9 mouse cellular contexts compared by ENCODE assay signal in genomic region chr10:77607441-77607840, GRCm38 (mm10). TPM values are rescaled to one million over a fixed set of nuclear protein-coding genes. Genes with fewer than 3 reads are reported as not detected.
DNase-seq lines count a peak whose midpoint lies in the region; ATAC-seq and TF ChIP-seq lines count a peak whose summit lies in the region.
"Had no signal": no experiment of that assay in that cellular context is flagged by ENCODE, and none has a peak within 500 bp of the region (broad histone marks: within the 10 kb centered on the region; RNA-seq: fewer than 3 reads in every experiment).

No protein-coding gene starts in this region.

- peak overlapping the region; percentile 98; the same call in 1 of the 2 replicates for H3K27ac ChIP-seq in heart, embryonic 15.5 days
- 0 out of 2 replicates have a peak overlapping the region, but pooled peaks have one; percentile 94 for H3K27ac ChIP-seq in cortical plate, adult 2 months (ENCODE audit: insufficient read depth, low read length)
- H3K27ac ChIP-seq in kidney, embryonic 14.5 days (ENCODE audit: low read depth, low read length), result 0 out of 2 replicates have a peak overlapping the region, but pooled peaks have one; percentile 17
- H3K27ac ChIP-seq in midbrain, embryonic 15.5 days, result no peak overlapping the region

- H3K27me3 ChIP-seq in heart, embryonic 15.5 days, result no peaks in the 10 kb centered on the region
- H3K27me3 ChIP-seq in kidney, embryonic 14.5 days (ENCODE audit: control insufficient read depth, insufficient read depth, low read length), result no peaks in the 10 kb centered on the region
- H3K27me3 ChIP-seq in midbrain, embryonic 15.5 days (replicated peaks), result no peaks in the 10 kb centered on the region
- H3K27me3 ChIP-seq: Patski had no signal

- H3K36me3 ChIP-seq in heart, embryonic 15.5 days, result peaks cover 27% of the 10 kb centered on the region
- peaks cover 30% of the 10 kb centered on the region for H3K36me3 ChIP-seq in kidney, embryonic 14.5 days (ENCODE audit: control insufficient read depth, insufficient read depth, low read length)
- H3K36me3 ChIP-seq in midbrain, embryonic 15.5 days (replicated peaks), result peaks cover 5% of the 10 kb centered on the region; the same call in 1 of the 2 replicates

- H3K9me3 ChIP-seq in heart, embryonic 15.5 days (replicated peaks), result no peaks in the 10 kb centered on the region
- no peaks in the 10 kb centered on the region for H3K9me3 ChIP-seq in kidney, embryonic 14.5 days (ENCODE audit: control insufficient read depth, low read length)
- H3K9me3 ChIP-seq in midbrain, embryonic 15.5 days, result no peaks in the 10 kb centered on the region

- peak overlapping the region; percentile 83 for H3K4me2 ChIP-seq in heart, embryonic 15.5 days
- peak overlapping the region; percentile 93 for H3K4me2 ChIP-seq in kidney, embryonic 14.5 days (replicated peaks; ENCODE audit: low read depth, low read length)
- H3K4me2 ChIP-seq in midbrain, embryonic 15.5 days, result peak overlapping the region; percentile 76

- no peak for TF ChIP-seq POLR2A in cortical plate, adult 2 months (IDR thresholded peaks at IDR 0.05; ENCODE audit: extremely low read depth, insufficient read depth, low read length)

- peaks cover 30% of the 10 kb centered on the region for H3K4me1 ChIP-seq in heart, embryonic 15.5 days (replicated peaks)
- H3K4me1 ChIP-seq in cortical plate, adult 2 months (ENCODE audit: control insufficient read depth, insufficient read depth, low read length), result peaks cover 11% of the 10 kb centered on the region
- H3K4me1 ChIP-seq in kidney, embryonic 14.5 days (ENCODE audit: control insufficient read depth, insufficient read depth, low read length), result peaks cover 8% of the 10 kb centered on the region; the same call in 1 of the 2 replicates
- peaks cover 24% of the 10 kb centered on the region for H3K4me1 ChIP-seq in midbrain, embryonic 15.5 days

- H3K9ac ChIP-seq in heart, embryonic 15.5 days, result no peak overlapping the region
- H3K9ac ChIP-seq in kidney, embryonic 14.5 days (ENCODE audit: low read depth, low read length), result peak overlapping the region; percentile 84; the same call in 1 of the 2 replicates
- peak overlapping the region; percentile 62; the same call in 1 of the 2 replicates for H3K9ac ChIP-seq in midbrain, embryonic 15.5 days

- 63% methylated on average over 5 of the region's 5 CpGs for WGBS in heart, embryonic 15.5 days
- WGBS in kidney, embryonic 14.5 days, result 61% methylated on average over 5 of the region's 5 CpGs
- 70% methylated on average over 5 of the region's 5 CpGs for WGBS in midbrain, embryonic 15.5 days

- H3K4me3 ChIP-seq in heart, embryonic 15.5 days, result peak overlapping the region; percentile 72
- peak overlapping the region; percentile 93; the same call in 1 of the 2 replicates for H3K4me3 ChIP-seq in cortical plate, adult 2 months (ENCODE audit: insufficient read depth, low read length)
- H3K4me3 ChIP-seq in kidney, embryonic 14.5 days (ENCODE audit: low read length), result peak overlapping the region; percentile 83
- H3K4me3 ChIP-seq in midbrain, embryonic 15.5 days, result peak overlapping the region; percentile 53

- no peak for TF ChIP-seq CTCF in cortical plate, adult 2 months (IDR thresholded peaks at IDR 0.05; ENCODE audit: extremely low read depth, insufficient read depth, low read length)

- DNase-seq in heart, adult 8-10 months (ENCODE audit: low spot score), result no peak
- no peak for DNase-seq in layer of hippocampus, postnatal 36 days
- DNase-seq in ovary, postnatal 10 days (ENCODE audit: low spot score), result no peak
- DNase-seq in cerebellum, adult 11-12 months, result no peak

- no peak for ATAC-seq in heart, embryonic 15.5 days (replicated peaks; ENCODE audit: insufficient number of reproducible peaks, insufficient read depth, low FRiP score, low read depth)
- no peak for ATAC-seq in kidney, embryonic 14.5 days (ENCODE audit: low FRiP score, low TSS enrichment)
- ATAC-seq in midbrain, embryonic 15.5 days (replicated peaks), result no peak

RNA-seq across cellular contexts. Expression of gene Gm49325, which starts 1.4 kb away (rescaled TPM):
- 0.60 and 3.9 TPM in 2 replicates for polyA plus RNA-seq in heart, embryonic 15.5 days (2015; fragmentation: Nextera tagmentation; extraction: Ambion mirVana)
- 10 to 100 TPM in 3 of 4 experiments, 1 to 10 TPM in 1; 8.3 to 15.8 (median 13.9) TPM for total RNA-seq in heart, adult 8-10 months (2022)
- 9.3 TPM in 1 of 2 replicates, not detected in the other for polyA plus RNA-seq in cortical plate, adult 2 months (2012; rRNA removed)
- polyA plus RNA-seq in kidney, embryonic 14.5 days (2014; fragmentation: Nextera tagmentation; extraction: Ambion mirVana), result 1.2 and 1.8 TPM in 2 replicates
- 2.5 TPM in 1 of 2 replicates, not detected in the other for polyA plus RNA-seq in midbrain, embryonic 15.5 days (2015; fragmentation: Nextera tagmentation; extraction: Ambion mirVana)
- total RNA-seq in layer of hippocampus, postnatal 36 days (2021), result 10 to 100 TPM; 17.2 to 29.6 TPM

RNA-seq across cellular contexts. Expression of gene Sumo3, which starts 1.5 kb away (rescaled TPM):
- 138 and 169 TPM in 2 replicates for polyA plus RNA-seq in heart, embryonic 15.5 days (2015; fragmentation: Nextera tagmentation; extraction: Ambion mirVana)
- total RNA-seq in heart, adult 8-10 months (2022), result 10 to 100 TPM; 59.3 to 76.7 (median 67.5) TPM
- polyA plus RNA-seq in cortical plate, adult 2 months (2012; rRNA removed), result 270 and 272 TPM in 2 replicates
- polyA plus RNA-seq in kidney, embryonic 14.5 days (2014; fragmentation: Nextera tagmentation; extraction: Ambion mirVana), result 253 and 294 TPM in 2 replicates
- 308 and 325 TPM in 2 replicates for polyA plus RNA-seq in midbrain, embryonic 15.5 days (2015; fragmentation: Nextera tagmentation; extraction: Ambion mirVana)
- total RNA-seq in layer of hippocampus, postnatal 36 days (2021), result 100 to 1,000 TPM; 127 TPM

RNA-seq across cellular contexts. Expression of gene Ube2g2, which starts 14.6 kb away (rescaled TPM):
- polyA plus RNA-seq in heart, embryonic 15.5 days (2015; fragmentation: Nextera tagmentation; extraction: Ambion mirVana), result 66.3 and 85.1 TPM in 2 replicates
- total RNA-seq in heart, adult 8-10 months (2022), result 10 to 100 TPM; 78.9 to 82.9 (median 81.2) TPM
- polyA plus RNA-seq in cortical plate, adult 2 months (2012; rRNA removed), result 38.8 and 40.7 TPM in 2 replicates
- 41.3 and 51.8 TPM in 2 replicates for polyA plus RNA-seq in kidney, embryonic 14.5 days (2014; fragmentation: Nextera tagmentation; extraction: Ambion mirVana)
- polyA plus RNA-seq in midbrain, embryonic 15.5 days (2015; fragmentation: Nextera tagmentation; extraction: Ambion mirVana), result 91.1 and 97.2 TPM in 2 replicates
- 10 to 100 TPM; 83.8 to 95.4 TPM for total RNA-seq in layer of hippocampus, postnatal 36 days (2021)

RNA-seq across cellular contexts. Expression of gene Pttg1ip, which starts 25.9 kb away (rescaled TPM):
- 105 and 125 TPM in 2 replicates for polyA plus RNA-seq in heart, embryonic 15.5 days (2015; fragmentation: Nextera tagmentation; extraction: Ambion mirVana)
- total RNA-seq in heart, adult 8-10 months (2022), result 100 to 1,000 TPM; 132 to 142 (median 134) TPM
- polyA plus RNA-seq in cortical plate, adult 2 months (2012; rRNA removed), result 111 and 113 TPM in 2 replicates
- polyA plus RNA-seq in kidney, embryonic 14.5 days (2014; fragmentation: Nextera tagmentation; extraction: Ambion mirVana), result 104 and 144 TPM in 2 replicates
- 68.6 and 72.0 TPM in 2 replicates for polyA plus RNA-seq in midbrain, embryonic 15.5 days (2015; fragmentation: Nextera tagmentation; extraction: Ambion mirVana)
- total RNA-seq in layer of hippocampus, postnatal 36 days (2021), result 10 to 100 TPM; 68.2 to 69.0 TPM
